Mouse (Mus musculus): ENCODE measurements around the gene Cdyl2. TPM values are rescaled to one million over a fixed set of nuclear protein-coding genes. Genes with fewer than 3 reads are reported as not detected.
A peak's percentile ranks its signal among the peaks of the same experiment; 100 is the strongest.

Cdyl2 gene
- total RNA-seq (2022), result 1 to 10 TPM; 6.2 to 7.7 (median 7.2) TPM

DNA sequence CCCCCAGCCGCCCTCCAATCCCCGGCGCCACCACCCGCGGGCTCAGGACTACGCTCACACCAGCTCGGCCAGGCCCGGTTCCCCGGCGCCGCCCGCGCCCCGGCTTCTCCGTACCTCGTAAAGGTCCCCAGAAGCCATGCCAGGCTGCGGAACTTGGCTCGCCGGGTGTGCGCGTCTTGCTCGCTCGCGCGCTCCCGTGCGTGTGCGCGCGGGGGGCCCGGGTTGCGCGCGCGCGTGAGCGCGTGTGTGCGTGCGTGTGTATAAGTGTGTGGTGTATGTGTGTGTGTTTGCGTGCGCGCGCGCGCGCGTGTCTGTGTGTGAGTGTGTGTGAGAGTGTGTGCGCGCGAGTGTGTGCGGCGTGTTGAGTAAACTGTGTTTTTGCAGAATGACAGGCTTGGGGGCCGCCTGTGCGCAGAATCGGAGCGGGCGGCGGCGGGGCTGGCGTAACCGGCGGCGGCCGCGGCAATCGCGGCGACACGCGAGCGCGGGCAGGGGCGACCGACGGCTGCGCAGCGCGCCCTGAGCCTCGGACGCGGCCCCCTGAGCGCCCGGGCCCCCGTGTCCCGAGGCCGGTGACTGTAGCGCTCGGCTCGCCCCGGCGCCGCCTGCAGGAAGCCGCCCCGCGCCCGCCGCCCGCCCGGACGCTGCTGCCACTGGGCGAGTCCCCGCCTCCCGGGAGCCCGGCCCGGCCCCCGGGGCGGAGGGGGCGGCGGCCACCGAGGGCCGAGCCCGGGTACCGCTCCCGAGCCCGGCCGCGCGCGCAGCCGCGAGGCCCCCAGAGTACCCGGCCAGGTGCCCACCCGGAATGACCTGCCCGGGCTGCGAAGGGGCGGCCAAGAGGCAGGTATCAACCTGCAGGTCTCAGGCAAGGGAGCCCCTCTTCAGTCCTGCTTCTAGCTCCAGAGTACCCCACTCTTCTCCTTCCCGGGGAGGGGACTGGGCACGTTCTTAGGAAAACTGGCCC is at the start of gene Cdyl2:
Gene Cdyl2 (minus strand): TSS at position 308 of the 964 bp plus-strand sequence.
- DNase-seq, result peak; percentile 67

DNA sequence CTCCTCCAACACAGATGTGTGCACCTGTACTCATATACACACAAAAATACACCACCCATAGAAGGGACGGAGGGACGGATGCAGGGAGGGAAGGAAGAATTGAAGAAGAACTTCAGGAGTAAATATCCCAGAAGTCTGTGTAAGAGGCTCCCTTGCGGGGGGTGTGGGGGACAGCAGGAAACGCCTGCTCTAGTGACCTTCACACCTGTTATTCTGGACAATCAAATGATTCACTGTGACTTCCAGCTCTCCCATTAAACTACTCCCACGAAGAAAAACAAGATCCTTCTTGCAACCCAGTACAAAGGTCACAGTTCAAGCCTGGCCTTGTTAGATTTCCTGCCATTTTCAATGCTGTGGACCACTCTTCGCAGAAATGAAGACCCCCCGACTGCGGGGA is 47.8 kb upstream of the Cdyl2 start:
- no peak for DNase-seq

DNA sequence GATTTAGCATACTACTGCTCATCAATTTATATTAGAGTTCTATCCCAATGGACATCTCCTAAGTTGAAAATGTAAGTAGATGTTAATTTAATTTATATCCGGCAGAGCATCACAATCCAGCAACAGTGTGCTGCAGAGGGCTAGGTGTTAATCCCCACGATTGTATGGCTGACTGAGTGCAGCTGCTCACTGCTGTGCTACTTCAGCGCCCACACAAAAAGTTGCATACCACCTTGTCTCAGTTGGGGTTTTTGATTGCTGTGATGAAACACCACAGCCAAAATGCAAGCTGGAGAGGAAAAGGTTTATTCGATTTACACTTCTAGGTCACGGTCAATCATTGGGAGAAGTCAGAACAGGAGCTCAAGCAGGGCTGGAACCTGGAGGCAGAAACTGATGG is 41.4 kb upstream of the Cdyl2 start:
- DNase-seq, result no peak

DNA sequence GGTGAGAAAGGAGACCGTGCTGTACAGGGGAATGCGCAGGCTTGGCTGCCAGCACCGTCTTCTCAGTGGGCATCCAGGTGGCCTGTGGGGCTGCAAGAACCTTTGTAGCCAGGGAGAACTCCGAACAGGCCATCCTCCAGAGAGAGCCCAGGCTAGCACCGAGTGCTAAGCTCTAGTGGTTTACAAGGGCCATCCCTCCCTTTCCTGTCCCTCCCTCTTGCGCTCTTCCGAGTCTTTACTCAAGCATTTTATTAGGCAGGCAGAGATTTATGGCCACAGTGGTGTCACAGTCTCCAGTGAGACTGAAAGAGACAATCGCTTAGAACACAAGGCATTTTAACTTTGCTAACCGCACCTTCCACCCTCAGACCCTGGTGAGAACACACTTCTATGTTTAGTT is 39.9 kb upstream of the Cdyl2 start:
- DNase-seq, result no peak

DNA sequence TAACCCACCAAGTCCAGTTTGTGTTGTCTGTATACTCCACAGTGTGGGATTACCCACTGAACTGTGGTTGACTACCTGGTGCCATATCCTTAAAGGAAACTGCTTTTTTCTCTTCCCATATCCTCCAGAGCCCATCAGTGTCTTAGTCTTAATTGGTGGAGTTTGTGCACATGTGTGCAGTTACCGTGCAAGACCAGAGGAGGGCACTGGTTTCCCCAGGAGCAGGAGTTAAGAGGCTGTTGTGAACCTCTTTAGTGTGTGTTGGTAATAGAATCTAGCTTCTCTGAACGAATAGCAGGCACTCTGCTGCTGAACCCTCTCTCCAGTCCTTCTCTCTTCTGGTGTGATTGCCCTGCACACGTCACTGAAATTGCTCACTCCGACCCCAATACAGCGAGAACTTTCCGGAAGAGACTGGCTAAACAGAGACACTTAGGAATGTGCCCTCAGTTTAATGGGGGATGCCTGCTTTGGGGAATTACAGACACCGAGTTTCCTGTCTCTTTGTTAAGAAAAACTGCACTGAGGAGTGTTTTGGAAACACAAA is 39.1 kb upstream of the Cdyl2 start:
- DNase-seq, result no peak

DNA sequence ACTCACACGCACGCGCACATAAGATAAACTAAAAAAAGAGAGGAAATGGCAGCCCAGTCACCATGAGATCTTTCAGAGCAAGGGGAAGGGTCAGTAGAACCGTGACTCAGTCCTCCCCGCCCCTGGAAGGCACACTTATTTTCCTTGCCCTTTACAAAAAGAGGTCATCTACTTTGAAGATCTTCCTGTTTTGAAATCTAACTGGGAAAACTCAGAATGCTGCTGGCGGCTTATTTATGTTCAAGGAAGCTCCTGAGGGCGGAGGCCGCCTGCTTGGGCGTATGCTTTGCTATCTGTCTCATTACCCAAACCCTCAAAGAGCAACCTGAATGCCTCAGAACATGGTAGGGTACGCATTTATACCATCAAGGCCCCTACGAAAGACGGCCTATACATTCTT is 38.0 kb upstream of the Cdyl2 start:
- DNase-seq, result no peak

DNA sequence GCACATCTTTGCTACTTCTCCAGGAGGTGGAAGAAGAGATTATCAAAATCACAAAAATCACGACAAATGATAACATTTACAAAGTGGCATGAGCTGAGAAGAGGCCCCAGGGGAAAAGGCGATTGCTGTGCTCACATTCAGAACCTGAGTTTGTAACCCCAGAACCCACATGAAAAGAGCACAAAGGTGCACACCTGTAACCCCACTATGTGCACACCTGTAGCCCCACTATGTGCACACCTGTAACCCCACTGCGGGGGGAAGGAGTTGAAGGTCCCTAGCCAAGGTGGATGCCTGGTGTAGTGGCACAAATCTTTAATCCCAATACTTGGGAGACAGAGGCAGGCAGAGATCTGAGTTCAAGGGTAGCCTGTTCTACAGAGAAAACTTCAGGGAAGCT is 23.4 kb upstream of the Cdyl2 start:
- DNase-seq, result no peak

DNA sequence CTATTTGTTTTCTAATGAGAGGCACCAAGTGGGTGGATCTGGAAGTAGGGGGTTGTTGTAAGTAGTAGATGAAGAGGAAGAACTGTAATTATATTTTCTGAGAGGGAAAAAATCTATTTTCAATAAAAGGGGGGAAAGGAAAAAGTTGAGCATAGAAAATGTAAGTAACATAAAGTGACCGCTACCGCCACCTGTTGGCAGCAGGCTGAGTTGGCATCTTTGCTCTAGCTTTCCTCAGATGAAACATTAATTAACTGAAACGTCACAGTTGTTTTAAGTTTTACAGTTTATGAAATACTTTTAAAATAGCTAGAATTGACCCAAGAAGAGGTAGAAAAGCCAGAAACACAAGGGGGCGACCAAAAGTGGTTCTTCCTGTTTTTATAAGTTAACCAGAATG is 22.8 kb upstream of the Cdyl2 start:
- no peak for DNase-seq

DNA sequence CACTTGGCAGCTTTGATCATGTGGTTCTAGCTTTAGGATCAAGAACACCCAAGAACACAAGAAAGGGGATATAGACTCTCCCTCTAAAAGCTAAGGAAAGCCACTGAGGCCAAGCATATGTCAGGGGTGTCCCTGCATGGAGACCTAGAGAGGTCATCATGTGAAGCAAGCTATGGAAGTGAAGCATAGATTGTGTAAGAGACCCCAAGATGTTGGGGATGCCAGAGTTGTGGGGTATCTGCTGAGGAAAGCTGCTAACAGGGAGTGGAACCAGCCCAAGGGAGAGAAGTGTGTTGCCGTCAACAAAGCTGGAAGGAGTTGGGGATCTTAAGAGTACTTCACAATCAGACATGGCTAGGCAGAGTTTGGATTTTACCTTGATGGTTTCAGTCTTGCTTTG is 7.9 kb upstream of the Cdyl2 start:
- no peak for DNase-seq

DNA sequence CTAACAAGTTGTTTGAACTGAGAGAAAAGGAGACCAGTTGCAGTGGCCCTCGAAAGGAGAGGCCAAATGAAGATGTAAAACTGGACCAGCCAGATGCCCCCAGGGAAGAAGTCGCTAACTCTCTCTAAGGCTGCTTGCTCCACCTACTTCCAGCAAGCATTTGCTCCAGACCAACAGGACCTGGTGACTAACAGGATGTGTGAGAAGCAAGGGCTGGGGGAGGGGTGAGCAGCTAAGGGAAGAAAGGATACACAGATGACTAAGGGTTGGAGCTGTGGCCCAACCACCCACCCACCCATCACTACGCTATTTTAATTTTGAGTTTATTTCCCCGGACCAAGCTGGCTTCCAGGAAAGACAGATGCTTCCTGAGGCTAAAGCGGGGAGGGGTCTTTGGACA is 2.5 kb upstream of the Cdyl2 start:
- DNase-seq, result no peak

DNA sequence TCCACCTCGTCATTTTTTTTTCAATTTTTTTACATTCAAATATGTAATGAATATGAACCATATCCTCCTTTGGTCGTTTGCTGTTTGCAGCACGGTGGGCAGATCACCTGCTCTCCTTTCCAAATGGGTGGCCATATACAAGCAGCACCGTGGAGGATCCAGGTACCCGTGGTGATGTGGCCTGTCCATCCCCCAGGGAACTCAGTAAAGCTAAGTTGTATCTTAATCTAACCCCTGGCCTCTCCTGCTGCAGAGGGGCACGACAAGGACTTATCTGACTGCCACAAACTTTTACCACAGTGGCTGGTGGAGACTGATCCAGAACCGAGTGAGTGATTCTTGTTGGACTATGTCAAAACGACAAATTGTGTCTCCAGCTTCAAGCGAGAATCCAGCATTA is 1.4 kb upstream of the Cdyl2 start:
- DNase-seq, result no peak

DNA sequence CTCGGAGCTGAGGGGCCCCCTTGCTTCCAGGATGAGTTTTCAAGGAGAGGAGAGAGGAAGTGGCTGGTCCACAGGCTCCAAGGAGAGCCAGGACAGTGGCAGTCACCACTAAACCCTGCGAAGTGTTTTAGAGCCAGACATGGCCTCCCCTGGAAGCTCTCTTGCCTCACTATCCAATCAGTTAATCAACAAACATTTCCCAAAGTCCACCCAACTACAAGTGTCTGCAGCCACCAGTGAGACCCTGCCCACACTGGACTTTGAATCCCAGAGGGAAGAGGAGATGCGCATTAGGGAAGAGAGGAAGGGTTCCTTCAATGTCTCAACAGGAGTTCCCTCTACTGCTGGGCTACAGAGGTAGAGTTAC is 840 bp upstream of the Cdyl2 start:
- DNase-seq, result no peak

DNA sequence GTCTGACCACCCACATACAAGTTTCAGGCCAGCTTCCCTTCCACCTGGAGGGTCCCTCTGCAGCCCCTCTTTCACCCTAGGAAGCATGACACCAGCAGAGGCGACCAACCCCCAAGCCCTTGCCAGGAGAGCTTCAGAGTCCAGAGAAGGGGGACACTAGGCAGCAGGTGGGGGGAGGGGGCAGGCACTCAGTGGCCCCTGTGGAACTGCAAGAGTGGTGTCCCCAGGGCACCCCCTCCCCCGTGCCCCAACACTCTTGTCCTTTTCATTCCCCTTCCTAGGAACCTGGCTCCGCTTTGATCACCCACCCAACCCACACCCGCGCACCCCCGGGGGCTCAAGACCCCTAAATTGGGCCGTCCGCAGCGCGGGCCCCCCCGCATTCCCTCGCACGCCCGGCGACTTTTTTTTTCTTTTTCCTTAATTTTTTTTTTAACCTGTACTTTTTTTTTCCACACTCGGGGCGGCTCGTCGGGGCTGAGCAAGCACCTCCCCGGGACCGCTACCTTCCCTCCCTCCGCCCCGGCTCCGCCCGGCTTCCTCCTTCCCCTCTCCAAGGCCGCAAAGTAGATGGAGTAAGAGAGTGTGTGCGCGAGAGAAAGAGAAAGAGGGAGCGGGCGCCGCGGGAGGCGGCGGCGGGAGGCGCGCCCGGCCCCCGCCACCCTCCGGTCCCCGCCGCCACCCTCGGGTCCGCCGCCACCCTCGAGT is 661 bp downstream of the Cdyl2 start:
- DNase-seq, result peak; percentile 59

DNA sequence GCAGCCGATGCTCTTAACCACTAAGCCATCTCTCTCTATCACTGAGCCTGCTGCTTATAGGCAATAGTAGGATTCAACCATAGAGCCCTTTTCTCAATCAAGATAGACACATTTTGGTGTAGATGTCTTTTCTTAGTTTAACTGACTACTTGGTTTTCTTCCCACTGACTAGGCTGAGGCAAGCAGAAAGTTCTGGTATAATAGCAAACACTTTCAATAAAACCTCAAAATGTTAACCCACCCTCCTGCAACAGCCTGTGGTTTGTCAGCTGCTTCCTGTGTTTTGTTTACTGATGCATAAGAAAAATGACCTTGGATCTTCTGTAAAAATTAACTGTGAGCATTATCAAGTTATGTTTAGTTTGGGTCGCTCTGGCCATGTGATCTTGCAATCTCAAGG is 11.3 kb downstream of the Cdyl2 start:
- no peak for DNase-seq

DNA sequence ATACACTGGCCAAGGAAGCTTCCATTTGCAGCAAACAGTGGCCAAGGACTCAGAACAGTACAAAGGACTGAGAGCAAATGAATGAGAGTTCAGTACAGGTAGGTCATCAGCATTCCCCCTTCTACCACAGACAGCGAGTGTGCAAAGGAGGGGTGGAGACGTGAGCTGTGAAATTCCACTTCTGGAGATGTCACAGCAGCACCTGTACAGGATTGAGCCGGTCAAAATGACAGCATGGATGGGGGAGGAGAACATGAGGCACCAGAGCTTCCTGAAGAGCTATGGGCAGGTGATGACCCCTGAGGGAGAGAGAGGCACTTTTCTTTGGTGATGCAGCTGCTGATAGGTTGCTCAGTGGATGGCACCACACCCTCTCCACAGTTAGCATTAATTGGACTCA is 25.3 kb downstream of the Cdyl2 start:
- no peak for DNase-seq

DNA sequence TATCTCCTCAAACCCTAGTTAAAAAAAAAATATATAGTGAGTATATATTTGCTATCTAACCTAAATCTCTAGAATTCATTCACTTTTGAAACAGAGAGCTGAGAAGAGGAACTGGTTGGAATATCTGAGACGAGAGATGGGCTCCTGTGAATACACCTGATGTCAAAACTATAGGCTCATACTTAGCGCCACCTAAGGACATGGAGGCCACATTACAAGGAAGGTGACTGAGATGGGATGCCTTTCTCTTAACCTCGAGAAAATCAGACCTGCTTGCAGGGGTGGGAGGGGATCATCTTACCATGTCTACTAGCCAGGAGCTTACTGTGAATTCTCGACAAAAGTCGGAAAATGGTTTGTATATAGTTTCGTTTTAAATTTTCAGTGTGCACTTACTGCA is 30.3 kb downstream of the Cdyl2 start:
- no peak for DNase-seq

DNA sequence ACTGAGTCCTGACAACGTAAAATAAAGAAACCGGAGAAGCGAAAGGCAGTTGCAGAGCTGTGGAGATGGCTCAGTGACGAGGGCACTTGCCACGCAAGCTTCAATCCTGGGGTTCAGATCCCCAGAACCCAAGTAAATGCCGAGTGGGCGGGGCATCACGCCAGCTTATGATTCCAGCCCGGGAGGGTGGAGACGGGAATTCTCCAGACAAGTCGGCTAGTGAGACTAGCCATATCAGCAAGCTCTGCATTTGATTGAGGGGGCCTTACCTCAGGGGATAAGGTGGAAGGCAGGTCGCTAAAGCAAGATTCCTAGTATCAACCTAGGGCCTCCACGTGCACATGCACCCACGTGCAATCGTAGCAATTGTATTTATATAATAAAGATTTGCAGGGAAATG is 39.9 kb downstream of the Cdyl2 start:
- DNase-seq, result no peak

DNA sequence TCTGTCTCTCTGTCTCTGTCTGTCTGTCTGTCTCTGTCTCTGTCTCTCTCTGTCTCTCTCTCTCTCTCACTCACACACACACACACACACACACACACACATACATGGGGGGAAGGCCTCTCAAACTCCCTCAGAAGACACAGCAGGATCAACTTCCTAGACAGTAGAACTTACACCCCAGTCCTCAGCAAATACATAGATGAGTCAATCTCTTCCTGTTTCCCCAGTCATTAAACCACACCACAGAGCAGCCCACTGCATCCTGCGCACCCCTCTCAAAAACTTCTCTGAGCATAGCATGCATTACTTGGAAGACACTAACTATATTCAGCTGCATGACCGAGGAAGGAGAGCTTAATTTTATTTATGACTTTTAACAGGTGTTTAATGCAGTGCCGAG is 43.0 kb downstream of the Cdyl2 start:
- DNase-seq, result no peak

DNA sequence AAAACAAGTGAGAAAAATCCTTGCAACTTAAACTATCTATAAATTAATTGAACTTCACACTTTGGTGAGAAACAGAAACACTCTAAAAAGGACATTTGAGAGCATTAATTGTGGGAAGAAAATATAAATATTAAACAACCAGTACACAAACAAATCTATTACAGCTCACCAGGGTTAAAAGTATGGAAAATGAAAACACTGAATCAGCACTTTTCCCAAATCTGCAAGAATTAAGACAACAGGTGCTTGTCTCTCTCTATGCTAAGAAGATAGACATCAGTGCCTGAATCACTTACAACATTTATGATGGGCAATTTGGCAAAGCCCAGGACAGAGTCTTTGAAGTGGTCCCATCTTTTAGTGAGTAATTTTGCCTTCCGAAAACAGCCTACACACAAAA is 56.6 kb downstream of the Cdyl2 start:
- no peak for DNase-seq

DNA sequence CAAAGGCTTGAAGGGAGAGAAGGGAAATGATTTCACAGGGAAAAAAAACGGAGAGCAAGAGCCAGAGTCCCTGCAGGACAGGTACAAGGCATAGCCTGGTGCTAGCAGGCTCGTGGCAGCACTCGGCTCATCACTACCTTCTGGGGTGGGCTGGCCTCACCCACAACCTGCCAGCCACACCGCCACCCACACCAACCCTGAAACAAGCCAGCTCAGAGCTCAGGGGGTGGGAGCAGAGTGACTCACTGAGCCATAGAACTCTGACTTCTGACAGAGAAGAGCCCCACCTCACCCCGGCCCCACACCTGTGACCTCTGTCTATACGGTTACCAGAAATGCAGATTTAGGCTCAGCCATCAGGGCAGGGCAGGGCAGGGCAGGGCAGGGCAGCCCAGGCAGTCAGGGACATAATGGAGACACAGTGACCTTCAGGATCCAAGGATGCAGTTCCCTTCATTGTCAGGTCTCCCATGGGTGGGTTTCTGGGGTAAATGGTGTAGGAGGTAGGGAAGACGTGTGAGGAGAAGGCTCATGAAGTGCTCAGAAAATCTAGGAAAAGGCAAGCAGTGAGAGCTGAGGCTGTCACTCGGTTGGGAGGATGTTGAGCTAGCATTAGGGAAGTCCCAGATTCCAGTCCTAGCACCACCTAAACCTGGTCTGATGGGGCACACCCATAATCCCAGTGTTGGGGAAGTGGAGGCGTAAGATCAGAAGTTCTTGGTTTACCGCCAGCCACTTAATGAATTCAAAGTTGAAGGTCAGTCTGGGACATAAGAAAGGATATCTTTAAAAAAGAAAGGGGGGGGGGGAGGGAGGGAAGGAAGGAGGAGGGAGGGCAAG is 58.6 kb downstream of the Cdyl2 start:
- no peak for DNase-seq

DNA sequence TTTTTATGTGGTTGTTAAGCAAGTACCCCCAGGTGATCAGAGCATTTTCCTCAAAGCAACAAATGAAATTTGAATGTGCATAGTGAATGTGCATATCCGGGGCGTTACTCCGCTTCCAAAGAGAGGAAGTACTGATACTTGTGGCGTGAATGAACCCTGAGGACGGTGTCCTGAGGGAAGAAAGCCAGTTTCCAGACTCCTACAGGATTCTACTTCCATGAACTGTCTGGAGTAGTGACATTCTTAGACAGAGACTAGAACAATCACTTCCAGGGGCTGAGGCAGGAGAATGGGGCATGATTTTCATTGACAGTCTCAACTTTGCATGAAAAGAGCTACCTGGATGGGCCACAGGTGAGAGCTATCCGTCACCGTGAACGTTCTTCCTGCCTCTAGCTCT is 59.3 kb downstream of the Cdyl2 start:
- DNase-seq, result no peak

DNA sequence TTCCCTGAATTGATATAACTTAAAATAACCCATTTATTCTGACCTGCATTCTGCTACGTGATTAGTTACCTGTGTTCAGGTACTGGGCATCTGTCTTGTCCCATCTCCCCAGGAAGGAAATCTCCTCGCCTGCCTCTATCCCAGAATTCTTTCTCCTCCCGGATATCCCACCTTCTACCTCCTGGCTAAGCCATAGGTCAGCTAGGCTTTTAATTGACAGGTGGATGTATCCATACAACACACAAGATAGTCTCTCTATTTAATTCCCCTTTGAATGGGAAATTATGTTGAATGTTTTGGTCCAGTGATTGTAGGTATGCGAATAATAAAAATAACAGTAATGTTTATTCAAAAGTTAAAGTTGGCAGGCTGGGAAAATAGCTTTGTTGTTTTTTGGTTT is 59.7 kb downstream of the Cdyl2 start:
- DNase-seq, result no peak

DNA sequence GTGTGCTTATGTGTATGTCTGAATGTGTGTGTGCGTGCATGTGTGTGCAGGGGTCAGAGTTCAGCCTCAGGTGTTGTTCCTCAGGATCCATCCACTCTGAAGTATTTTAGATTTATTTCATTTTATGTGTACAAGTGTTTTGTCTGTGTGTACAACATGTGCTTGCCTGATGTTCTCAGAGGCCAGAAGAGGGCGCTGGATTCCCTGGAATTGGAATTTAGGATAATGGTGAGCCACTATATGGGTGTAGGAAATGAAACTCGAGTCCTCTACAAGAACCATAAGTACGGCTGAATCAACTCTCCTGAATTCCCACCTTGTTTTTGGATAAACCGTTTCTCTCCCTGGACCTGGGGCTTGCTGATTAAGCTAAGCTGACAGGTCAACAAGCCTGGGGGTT is 61.2 kb downstream of the Cdyl2 start:
- no peak for DNase-seq

All from adrenal gland, adult 8-10 months (tissue).